Mouse (Mus musculus) naive thymus-derived CD4-positive, alpha-beta T cell, adult 2 months (primary cell): ENCODE results near the gene Fra10ac1.
A peak's percentile ranks its signal among the peaks of the same experiment; 100 is the strongest.

Source experiments
- DNase-seq: peaks from one replicate; pipeline ENCODE4 v3.0.0-alpha.2; 2011; ENCODE audit warnings: low read depth

The Fra10ac1 gene

DNA sequence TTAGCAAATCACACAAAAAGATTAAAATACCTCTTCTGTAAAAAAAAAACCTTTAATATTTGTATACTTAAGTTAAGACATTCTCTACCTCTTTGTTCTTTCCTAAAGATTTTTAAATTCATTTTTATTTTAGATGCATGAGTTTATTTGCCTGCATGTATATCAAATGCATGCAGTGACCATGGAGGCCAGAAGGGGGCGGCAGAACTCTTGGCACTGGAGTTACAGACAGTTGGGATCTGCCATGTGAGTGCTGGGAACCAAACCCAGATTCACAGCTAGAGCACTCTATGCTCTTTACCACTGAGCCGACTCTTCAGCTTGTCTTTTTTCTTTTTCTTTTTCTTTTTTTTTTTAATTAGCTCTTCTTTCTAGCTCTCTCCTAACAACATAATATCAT lies 4.7 kb upstream of the Fra10ac1 start:
- DNase-seq = peak; percentile 22

DNA sequence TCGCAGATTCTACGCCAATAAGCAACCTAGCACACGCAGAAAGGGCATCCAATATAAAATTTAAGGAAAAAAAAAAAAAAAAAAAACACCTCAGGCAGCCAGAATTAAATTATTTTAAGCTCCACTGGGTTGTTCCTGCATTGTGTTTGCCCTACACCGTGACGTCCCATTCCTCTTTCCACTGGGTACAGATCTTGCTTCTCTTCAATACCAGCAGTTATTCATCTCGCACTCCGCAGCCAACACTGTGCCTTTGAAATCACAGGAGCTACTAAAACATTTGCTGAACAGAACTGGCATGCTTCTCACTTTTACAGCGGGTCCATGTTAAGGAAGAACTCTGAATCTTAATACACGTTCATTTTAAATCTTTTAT lies 717 bp upstream of the Fra10ac1 start:
- peak; percentile 20 for DNase-seq

DNA sequence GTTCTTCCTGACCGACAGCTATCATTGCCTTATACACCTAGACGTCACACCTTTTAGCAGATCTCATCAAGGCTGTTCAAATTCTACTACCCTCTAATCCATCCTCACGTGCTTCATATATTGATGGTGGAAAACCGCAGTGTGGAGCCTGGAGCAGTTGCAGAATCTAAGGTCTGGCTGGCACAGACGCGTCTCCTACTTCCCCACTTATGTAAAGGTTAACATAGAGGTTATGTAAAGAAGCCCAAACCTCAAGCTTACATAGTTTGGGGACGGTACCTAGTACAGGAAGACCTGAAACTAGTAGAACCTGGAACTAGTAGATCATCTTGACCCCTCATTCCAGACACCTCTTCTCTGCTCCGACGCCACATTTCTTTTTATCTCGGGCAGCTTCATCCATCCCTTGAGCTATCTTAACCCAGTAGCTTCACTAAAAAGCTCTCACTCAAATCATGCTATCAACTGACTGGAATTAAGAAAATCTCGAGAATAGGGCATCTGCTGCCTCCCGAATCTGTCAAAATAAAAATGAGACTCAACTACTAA lies 526 bp downstream of the Fra10ac1 start:
- DNase-seq = no peak

DNA sequence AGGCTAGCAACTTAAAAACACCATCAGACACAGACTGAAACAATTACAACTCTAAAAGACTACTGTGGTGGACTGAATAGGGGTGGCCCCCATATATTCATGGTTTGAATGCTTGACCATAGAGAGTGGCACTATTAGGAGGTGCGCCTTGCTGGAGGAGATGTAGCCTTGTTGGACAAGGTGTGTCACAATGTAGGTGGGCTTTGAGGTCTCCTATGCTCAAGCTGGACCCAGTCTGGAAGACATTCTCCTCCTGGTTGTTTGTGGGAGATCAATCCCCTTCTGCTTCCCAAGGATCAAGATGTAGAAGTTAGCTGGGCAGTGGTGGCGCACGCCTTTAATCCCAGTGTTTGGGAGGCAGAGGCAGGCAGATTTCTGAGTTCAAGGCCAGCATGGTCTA lies 6.3 kb downstream of the Fra10ac1 start:
- DNase-seq = no peak

DNA sequence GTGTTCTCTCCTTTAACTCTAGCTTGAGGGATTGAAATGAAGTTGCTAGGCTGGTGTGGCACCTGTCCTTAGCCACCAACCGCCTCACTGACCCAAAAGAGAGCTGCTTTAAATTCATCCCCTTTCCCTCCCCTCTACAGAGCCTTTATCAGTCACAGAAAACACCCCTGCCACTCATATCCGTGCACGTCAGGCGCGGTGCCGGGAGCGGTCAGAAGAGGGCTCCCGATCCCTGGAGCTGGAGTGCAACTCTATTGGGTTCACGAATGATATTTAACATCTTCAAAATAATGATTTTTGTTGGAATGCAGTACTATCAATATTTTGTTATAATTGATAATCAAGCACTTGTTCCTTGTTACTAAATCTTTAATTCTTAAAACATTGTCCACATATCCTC lies 17.3 kb downstream of the Fra10ac1 start:
- no peak for DNase-seq

DNA sequence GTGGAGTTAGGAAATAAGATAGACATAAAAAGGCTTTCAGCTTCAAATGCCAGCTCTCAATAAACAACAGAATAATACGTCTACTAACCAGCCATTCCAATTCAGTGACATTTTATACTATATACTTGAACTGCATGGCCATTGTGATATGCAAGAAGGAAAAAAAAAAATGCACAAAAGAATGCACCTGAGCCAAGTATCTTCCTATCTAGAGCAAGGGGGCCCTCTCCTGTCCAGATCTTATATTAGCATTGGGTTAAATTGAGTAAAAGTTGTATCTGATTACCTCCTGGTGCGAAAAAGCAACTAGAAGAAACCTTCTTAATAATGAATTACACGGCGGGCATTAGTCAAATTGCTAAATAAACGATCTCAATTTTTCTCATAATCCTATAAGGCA lies 25.2 kb downstream of the Fra10ac1 start:
- DNase-seq = no peak

DNA sequence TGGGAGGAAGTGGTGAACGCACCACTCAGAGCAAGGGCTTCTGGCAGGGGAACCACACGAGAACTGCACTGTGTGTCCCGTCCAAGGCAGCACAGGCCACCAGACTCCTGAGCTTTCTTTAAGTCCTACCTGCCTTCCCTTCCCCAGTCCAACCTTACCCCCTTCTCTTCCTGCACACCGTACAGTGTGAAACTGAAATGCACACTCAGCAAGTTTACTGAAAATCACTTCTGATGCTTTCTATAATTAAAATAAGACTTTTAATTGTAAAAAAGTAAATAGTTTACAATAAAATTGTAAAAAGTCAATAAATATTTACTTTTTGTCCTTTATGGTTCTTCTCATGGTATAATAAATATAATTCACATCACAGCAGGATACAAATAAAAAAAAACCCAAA lies 28.7 kb downstream of the Fra10ac1 start:
- no peak for DNase-seq

DNA sequence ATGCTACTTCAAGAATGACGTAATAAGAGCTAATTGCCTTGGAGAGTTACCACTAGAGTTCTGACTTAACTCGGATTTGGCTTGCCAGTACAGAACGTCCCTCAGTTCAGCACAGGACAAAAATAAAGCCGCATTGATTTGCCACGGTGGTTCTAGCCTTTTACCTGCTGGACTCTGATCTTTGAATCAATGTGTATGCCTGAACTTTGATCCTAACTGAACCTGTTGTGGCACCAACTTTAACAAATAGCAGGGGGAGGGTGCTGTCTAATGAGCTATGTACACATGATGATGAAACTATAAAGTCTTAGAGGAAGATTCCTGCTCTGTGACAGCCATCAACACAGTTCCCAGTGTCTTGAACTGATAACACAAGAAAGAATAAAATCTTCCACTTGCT lies 32.5 kb downstream of the Fra10ac1 start:
- DNase-seq = no peak

DNA sequence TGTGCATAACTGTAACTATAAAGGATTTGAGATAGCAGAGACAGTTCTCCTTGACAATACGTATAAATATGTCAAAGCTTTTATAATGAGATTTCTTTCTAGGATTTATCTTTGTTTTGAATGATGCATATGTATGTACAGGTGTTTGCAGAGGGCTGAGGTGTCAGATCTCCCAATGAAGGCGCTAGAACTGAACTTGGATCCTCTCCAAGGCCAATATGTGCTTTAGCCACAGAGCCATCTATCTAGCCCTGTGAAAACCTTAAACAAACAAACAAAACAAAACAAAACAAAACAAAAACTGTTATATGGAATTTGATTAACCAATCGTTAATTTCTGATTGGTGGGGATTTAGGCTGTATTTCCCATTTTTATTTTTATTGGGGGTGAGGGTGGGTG lies 33.4 kb downstream of the Fra10ac1 start:
- DNase-seq = no peak

DNA sequence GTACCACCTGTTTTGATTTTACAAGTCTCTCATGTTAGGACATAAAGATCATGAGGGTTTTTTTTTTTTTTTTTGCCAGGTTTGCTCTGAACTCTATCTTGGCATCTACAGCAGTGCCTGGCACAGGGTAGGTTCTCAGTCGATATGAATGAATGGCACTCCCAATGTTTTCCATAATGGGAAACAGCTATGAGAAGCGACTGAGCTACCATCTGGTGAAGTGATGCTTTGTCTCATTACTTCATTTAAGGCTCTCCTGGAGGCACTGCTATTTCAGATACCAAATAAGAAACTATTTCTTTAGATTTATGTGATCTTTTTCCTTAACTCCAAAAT lies 36.6 kb downstream of the Fra10ac1 start:
- DNase-seq = no peak

DNA sequence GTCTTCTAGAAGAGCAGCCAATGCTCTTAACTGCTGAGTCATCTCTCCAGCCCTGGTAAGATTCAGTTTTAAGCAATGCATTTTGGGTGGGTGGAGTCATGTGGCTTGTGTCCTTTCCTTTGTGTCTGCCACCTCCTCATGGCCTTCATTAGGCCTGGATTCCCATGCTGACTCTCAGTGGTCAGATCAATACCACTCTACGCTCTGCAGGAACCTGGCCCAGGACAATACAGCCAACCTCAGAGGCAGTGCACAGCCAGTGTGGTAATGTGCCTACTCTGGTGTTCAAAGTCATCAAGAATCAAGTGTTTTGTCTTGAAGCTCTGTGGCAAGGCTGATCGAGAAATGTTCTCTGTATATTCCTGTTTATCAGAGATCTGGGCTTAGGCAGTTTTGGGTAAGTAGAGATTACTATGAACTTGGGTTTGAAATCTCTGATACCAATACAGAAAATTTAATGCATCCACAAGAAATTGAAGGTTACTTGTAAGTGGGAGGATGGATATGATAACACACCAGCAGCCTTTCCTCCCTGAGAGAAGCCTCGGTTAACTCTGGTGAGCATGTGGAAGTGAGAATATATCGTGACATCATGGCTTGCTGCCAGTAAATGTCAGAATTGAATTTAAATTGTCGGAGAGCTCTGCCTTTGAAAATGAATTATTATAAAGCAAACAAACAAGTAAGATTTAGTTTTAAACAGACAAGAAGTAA lies 37.2 kb downstream of the Fra10ac1 start:
- no peak for DNase-seq

DNA sequence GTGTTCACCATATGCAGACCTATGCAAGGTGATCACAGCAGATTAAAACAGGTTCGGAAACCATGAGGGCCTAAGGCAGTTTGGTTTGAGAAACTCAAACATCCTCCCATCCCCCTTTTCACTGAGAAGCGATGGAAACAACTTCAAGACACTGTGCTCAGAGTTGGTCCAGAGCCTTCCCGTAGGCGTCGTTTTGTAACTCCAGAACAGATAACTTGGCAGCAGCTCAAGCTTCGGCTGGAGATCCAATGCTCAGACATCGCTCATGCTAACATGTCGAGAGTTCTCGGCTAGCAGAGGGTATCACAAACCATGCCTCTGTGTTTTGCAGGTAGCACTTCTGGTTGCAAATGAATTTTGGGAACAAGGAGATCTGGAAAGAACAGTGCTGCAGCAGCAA lies 44.3 kb downstream of the Fra10ac1 start:
- DNase-seq = no peak

DNA sequence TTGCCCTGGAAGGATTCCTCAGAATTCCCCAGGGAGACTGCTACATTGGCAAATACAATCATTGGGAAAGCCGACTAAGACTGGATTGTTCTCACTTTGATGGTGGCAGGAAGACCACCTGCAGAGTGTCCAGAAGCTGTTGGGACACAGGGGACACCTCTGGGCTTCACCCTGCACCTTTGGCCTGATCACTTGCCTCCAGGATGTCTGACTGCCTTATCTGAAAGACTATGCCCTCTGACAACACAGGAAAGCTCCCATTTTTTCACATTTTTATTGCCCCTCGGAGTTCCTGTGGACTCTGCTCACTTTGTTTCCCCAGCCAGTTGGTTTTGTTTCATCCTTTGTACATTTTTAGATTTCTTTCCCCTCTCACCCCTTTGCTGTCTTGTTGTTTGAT lies 59.3 kb downstream of the Fra10ac1 start:
- DNase-seq = no peak

DNA sequence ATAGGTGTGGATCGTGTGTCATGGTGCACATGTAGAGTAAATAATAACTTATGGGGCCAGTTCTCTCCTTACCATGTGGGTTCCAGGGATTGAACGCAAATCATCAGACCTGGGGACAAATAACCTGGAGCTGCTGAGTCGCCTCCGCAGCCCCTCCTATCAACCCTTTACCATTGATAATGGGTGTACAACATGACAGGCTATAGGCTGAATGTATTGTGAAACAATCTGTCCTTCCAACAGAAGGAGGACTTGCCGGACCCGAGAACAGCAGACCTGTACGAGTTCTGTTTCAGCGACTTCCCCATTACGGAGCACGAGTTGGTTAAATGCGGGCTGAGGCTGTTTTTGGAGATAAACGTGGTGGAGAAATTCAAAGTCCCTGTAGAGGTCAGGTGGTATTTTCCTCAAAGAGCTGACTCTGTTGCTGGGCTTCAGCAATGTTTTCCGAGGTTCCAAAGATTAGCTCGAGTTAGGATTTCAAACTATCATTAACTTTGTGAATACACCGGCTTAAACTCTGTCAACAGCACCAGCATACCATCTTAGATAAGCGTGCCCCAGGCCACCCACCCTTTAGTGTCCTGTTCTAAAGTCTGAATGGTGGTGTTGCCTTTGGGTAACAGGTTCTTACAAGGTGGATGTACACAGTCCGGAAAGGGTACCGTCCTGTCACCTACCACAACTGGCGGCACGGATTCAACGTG lies 62.2 kb downstream of the Fra10ac1 start:
- DNase-seq = no peak

DNA sequence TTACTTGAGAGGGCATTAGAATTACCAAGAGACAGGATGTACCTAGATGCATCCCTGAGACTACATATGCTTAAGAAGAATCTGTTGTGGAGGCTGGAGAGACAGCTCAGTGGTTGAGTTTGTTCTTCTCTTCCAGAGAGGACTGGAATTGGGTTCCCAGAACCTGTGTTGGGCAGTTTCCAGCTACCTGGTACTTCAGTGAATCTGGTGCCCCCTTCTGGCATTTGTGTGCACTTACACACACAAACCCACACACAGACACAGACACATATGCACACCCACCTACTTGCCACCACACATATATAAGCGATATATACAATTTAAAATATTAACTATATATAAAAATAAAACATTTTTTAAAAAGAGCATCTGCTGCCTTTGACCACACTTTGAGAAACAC lies 67.7 kb downstream of the Fra10ac1 start:
- DNase-seq = no peak

DNA sequence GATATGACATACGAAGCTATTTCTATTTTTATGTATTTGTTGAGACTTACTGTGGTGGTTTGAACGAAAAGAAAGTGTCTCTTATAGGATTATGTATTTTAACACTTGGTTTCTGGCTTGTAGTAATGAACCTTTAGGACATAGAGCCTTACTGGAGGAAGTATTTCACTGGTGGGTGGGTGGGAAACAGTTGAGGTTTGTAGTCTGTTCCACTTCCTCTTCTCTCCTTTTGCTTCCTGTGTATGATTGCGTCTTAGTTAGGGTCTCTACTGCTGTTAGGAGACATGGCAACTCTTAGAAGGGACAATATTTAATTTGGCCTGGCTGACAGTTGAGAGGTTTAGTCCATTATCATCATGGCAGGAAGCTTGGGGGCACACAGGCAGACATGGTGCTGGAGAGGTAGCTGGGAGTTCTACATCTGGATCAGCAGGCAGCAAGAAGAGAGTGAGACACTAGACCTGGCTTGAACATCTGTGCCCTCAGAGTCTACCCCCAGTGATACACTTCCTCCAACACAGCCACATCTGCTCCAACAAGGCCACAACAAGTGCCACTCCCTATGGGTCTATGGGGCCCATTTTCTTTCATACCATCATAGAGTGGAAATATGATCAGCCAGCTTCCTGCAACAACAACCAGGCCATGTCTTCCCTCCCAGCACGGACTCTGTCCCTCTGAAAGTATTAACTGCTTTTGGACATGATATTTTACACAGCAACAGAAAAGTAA lies 80.2 kb downstream of the Fra10ac1 start:
- peak; percentile 1 for DNase-seq
